Mouse (Mus musculus): ENCODE measurements around the gene Tex12. TPM values are rescaled to one million over a fixed set of nuclear protein-coding genes. Genes with fewer than 3 reads are reported as not detected.

The Tex12 gene
- polyA plus RNA-seq, 1 experiment from 2014 or later, result not detected

DNA sequence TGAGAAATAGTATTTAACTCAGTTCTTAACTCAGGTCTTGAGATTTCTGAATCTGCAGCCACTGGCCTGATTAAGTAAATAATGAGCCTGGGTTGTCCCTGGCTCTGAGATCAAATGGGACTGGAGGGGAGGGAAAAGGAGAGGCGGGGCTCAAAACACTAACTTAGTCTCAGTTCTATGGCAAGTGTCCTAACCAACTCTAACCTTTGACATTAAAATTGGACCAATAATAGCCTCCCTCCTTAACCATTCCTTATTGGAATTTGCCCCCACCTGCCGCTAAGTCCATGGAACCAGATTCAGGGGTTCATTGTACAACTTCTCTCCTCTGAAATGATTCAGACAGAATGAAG is 6.1 kb downstream of the Tex12 start, which contains the start of gene Bco2:
Bco2 (minus strand) TSS at position 88 of the 353 bp plus-strand sequence.
- no peaks in the 10 kb centered on the region for H3K4me1 ChIP-seq (ENCODE audit: insufficient read depth)
- H3K27me3 ChIP-seq (ENCODE audit: insufficient read depth, low read length), result no peaks in the 10 kb centered on the region
- TF ChIP-seq CTCF (IDR thresholded peaks at IDR 0.05; ENCODE audit: low read depth), result no peak
- 51% methylated on average over 2 of the region's 2 CpGs for WGBS
- H3K9me3 ChIP-seq (ENCODE audit: low read depth, low read length), result no peaks in the 10 kb centered on the region
- H3K36me3 ChIP-seq (ENCODE audit: insufficient read depth), result no peaks in the 10 kb centered on the region
- peak within 1 kb of the TSS; percentile 4; the same call in 1 of the 2 replicates for H3K4me2 ChIP-seq
- no peak within 1 kb of the TSS for H3K9ac ChIP-seq
- H3K27ac ChIP-seq (ENCODE audit: low read depth), result no peak within 1 kb of the TSS
- no peak for DNase-seq
- ATAC-seq (ENCODE audit: insufficient read depth), result no peak
- no peak within 1 kb of the TSS for H3K4me3 ChIP-seq (ENCODE audit: low read depth, low read length)

DNA sequence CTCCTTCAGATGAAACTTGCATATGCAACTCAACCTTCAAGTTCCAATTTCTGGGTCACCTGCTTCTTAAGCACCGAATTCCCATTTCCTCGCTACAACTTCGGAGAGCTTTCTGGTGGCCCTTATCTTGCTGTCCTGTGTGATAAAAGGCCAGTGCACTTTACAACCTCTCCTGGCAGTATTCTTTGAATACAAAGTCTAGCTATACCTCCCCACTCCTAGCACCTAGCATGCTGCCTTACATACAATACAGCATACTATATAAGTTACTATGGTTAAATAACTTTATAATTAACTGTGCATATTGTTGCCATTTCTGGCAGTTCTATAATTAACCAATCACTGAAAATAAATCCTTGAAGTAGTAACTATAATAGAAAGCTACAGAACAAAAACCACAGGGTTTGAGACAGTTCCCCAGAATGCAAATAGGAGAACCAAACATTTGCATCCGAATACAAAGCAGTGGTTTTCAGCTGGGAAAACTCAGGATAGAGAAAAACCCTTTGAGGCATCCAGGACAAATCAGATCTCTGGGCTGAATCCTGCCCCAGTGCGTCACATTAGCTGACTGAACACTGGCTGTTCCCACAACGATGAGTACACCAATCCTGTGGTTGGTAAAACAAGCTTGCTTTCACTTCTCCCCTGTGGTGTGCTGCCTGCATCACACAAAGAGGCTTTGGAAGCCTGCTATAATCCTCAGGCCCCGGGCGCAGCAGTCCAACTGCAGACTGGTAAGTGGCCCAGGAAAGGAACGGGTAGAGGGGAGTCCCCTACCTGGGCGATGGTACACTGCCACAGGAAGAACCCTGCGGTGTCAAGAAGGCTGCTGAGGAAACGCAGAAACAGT is 6.7 kb downstream of the Tex12 start, which contains the start of gene Il18:
Il18 (plus strand) TSS at position 587 of the 853 bp plus-strand sequence.
- Histone ChIP-seq H3K27me3 (ENCODE audit: insufficient read depth, low read length) (no peaks in the 10 kb centered on the region), H3K9me3 (ENCODE audit: low read depth, low read length) (no peaks in the 10 kb centered on the region), H3K9ac (no peak within 1 kb of the TSS), H3K36me3 (ENCODE audit: insufficient read depth) (no peaks in the 10 kb centered on the region), H3K4me3 (ENCODE audit: low read depth, low read length) (no peak within 1 kb of the TSS), H3K4me2 (peak within 1 kb of the TSS; percentile 4; the same call in 1 of the 2 replicates), H3K27ac (ENCODE audit: low read depth) (no peak within 1 kb of the TSS), H3K4me1 (ENCODE audit: insufficient read depth) (no peaks in the 10 kb centered on the region)
- 29% methylated on average over 12 of the region's 12 CpGs for WGBS
- peak; percentile 18 for DNase-seq
- no peak for ATAC-seq (ENCODE audit: insufficient read depth)
- no peak for TF ChIP-seq CTCF (IDR thresholded peaks at IDR 0.05; ENCODE audit: low read depth)

DNA sequence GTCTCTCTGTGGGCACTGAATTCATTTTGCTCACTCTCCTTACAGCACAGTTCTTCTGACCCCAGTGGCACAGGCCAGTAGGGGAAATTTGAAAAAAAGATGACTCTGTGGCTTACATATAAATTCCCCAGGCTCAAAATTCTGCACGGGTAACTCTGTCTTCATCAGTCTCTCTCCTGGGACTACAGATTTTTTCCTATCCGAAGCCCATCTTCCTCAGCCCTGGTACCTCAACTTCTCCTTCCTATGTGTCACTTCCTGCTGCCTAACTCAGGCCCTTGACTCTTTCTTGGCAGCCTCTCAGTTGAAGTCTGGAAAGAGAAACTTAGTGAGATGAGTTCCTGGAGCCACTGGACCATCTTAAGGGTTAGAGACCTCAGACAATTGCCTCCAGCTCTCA is 7.6 kb downstream of the Tex12 start:
- H3K4me2 ChIP-seq, result no peak overlapping the region
- 70% methylated on average over 2 of the region's 2 CpGs for WGBS
- no peaks in the 10 kb centered on the region for H3K36me3 ChIP-seq (ENCODE audit: insufficient read depth)
- H3K9me3 ChIP-seq (ENCODE audit: low read depth, low read length), result no peaks in the 10 kb centered on the region
- TF ChIP-seq CTCF (IDR thresholded peaks at IDR 0.05; ENCODE audit: low read depth), result no peak
- H3K4me3 ChIP-seq (ENCODE audit: low read depth, low read length), result no peak overlapping the region
- no peaks in the 10 kb centered on the region for H3K4me1 ChIP-seq (ENCODE audit: insufficient read depth)
- H3K27me3 ChIP-seq (ENCODE audit: insufficient read depth, low read length), result no peaks in the 10 kb centered on the region
- H3K27ac ChIP-seq (ENCODE audit: low read depth), result no peak overlapping the region
- no peak overlapping the region for H3K9ac ChIP-seq
- no peak for ATAC-seq (ENCODE audit: insufficient read depth)
- DNase-seq, result no peak

DNA sequence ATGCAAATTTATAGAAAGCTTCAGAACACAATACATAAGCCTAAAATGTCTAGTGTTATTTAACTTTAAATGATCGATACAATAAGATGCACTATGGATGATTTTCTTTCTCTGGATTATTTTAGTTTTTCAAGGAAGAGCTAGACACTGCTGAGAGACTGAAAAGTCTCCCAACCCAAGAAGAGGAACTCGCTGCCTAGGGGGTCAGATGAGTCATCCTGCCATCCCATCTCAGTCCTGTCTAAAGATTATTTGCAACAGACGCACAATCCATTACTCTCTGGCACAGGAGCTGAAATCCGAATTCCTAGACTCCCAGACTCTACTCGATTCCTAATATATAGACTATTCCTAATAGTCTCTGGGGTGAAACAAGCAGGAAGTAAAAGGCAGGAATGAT is 8.9 kb downstream of the Tex12 start:
- Histone ChIP-seq H3K4me1 (ENCODE audit: insufficient read depth) (no peaks in the 10 kb centered on the region), H3K4me3 (ENCODE audit: low read depth, low read length) (no peak overlapping the region), H3K36me3 (ENCODE audit: insufficient read depth) (no peaks in the 10 kb centered on the region), H3K27me3 (ENCODE audit: insufficient read depth, low read length) (no peaks in the 10 kb centered on the region), H3K4me2 (no peak overlapping the region), H3K9ac (no peak overlapping the region), H3K9me3 (ENCODE audit: low read depth, low read length) (no peaks in the 10 kb centered on the region), H3K27ac (ENCODE audit: low read depth) (no peak overlapping the region)
- 57% methylated on average over 5 of the region's 5 CpGs for WGBS
- ATAC-seq (ENCODE audit: insufficient read depth) (no peak), DNase-seq (no peak)
- TF ChIP-seq CTCF (IDR thresholded peaks at IDR 0.05; ENCODE audit: low read depth), result no peak

DNA sequence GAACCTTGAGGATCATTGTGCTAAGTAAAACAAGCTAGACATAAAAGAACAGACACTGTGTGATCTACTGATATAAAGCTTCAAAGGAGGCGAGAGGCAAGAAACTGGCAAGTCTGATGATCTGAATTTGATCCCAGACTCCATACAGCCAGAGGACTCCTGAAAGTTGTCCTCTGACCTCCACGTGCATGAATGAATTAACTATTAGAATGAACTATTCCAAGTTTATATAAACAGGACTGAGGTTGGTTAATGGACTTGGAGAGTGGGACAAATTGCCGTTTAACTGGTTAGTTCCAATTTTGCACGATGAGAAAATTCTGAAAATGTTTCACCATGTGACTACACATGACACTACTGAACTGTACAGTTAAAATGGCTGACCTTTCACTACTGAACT is 12.2 kb downstream of the Tex12 start:
- WGBS, result 41% methylated on average over 4 of the region's 4 CpGs
- TF ChIP-seq CTCF (IDR thresholded peaks at IDR 0.05; ENCODE audit: low read depth), result no peak
- ATAC-seq (ENCODE audit: insufficient read depth), result no peak

GRCm38 (mm10) chr9:50547859-50548478 is 13.2 kb downstream of the Tex12 start:
- WGBS, result 25% methylated on average over 5 of the region's 5 CpGs
- Histone ChIP-seq H3K4me1 (ENCODE audit: insufficient read depth) (no peaks in the 10 kb centered on the region), H3K27me3 (ENCODE audit: insufficient read depth, low read length) (no peaks in the 10 kb centered on the region), H3K4me3 (ENCODE audit: low read depth, low read length) (no peak overlapping the region), H3K9ac (no peak overlapping the region), H3K27ac (ENCODE audit: low read depth) (no peak overlapping the region), H3K36me3 (ENCODE audit: insufficient read depth) (no peaks in the 10 kb centered on the region), H3K4me2 (no peak overlapping the region), H3K9me3 (ENCODE audit: low read depth, low read length) (no peaks in the 10 kb centered on the region)
- no peak for DNase-seq
- no peak for ATAC-seq (ENCODE audit: insufficient read depth)
- TF ChIP-seq CTCF (IDR thresholded peaks at IDR 0.05; ENCODE audit: low read depth), result no peak

More for the DNA sequence above, 12.2 kb downstream of the Tex12 start:
- H3K36me3 ChIP-seq (ENCODE audit: insufficient read depth), result no peaks in the 10 kb centered on the region
- H3K9ac ChIP-seq, result no peak overlapping the region
- no peaks in the 10 kb centered on the region for H3K27me3 ChIP-seq (ENCODE audit: insufficient read depth, low read length)
- DNase-seq, result no peak
- H3K4me1 ChIP-seq (ENCODE audit: insufficient read depth), result no peaks in the 10 kb centered on the region
- H3K4me3 ChIP-seq (ENCODE audit: low read depth, low read length), result no peak overlapping the region
- H3K4me2 ChIP-seq, result no peak overlapping the region
- H3K9me3 ChIP-seq (ENCODE audit: low read depth, low read length), result no peaks in the 10 kb centered on the region
- H3K27ac ChIP-seq (ENCODE audit: low read depth), result no peak overlapping the region

DNA sequence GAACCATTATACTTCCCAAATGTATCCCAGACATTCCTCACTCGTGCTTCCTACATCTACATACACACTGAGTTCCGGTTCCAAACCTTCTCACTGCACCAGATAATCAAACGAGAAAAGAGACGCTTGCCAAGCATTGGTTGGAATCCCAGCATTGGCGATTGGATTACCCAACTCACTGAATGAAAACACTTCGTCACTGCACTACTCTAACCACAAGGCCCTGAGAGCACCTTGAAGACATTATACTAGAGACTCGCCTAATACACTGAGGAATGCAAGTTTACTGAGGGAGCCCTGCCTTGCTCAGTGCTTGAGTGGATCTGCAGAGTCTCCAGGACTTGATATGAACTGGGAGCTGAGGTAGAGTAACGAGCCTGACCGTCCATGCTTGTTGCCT is 18.7 kb downstream of the Tex12 start:
- Histone ChIP-seq H3K9me3 (ENCODE audit: low read depth, low read length) (no peaks in the 10 kb centered on the region), H3K4me3 (ENCODE audit: low read depth, low read length) (no peak overlapping the region), H3K9ac (no peak overlapping the region), H3K27me3 (ENCODE audit: insufficient read depth, low read length) (no peaks in the 10 kb centered on the region), H3K4me2 (no peak overlapping the region), H3K27ac (ENCODE audit: low read depth) (no peak overlapping the region), H3K4me1 (ENCODE audit: insufficient read depth) (no peaks in the 10 kb centered on the region), H3K36me3 (ENCODE audit: insufficient read depth) (no peaks in the 10 kb centered on the region)
- TF ChIP-seq CTCF (IDR thresholded peaks at IDR 0.05; ENCODE audit: low read depth), result no peak
- ATAC-seq (ENCODE audit: insufficient read depth) (no peak), DNase-seq (no peak)
- 70% methylated on average over 9 of the region's 9 CpGs for WGBS
